Mouse (Mus musculus): Measurements from ENCODE around the gene Plpp3. TPM values are rescaled to one million over a fixed set of nuclear protein-coding genes. Genes with fewer than 3 reads are reported as not detected.
"Not testable (repeated sequence)": the region's sequence is repeated elsewhere in the genome, so short reads cannot be mapped to it uniquely, and the experiment has no call there.

Gene Plpp3
- polyA plus RNA-seq, 1 experiment from 2014 or later, result 70.9 TPM

DNA sequence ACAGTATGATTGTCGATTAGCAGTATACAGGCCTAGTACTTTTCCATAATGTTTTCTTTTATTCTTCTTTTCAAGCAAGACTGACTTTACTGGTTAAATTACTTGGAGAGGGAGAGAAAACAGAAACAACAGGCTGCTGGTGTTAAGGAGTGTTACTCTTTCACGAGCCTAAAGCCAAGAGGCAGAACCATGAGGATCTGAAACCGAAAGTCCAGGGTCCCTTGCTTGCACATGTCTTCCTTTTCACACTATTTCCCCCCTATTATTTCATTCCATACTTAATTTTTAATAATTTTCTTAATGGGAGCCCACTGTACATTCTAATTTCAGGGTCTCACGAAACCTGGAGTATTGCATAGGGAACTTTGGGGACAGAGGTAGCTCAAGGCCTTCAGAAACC lies 97.2 kb downstream of the Plpp3 start:
- Histone ChIP-seq H3K9ac (no peak overlapping the region), H3K4me1 (replicated peaks) (no peaks in the 10 kb centered on the region), H3K27me3 (no peaks in the 10 kb centered on the region), H3K4me3 (no peak overlapping the region), H3K27ac (replicated peaks) (no peak overlapping the region), H3K9me3 (no peaks in the 10 kb centered on the region), H3K4me2 (no peak overlapping the region), H3K36me3 (no peaks in the 10 kb centered on the region)
- 93% methylated on average over 4 of the region's 4 CpGs for WGBS
- no peak for ATAC-seq (ENCODE audit: low read depth)

DNA sequence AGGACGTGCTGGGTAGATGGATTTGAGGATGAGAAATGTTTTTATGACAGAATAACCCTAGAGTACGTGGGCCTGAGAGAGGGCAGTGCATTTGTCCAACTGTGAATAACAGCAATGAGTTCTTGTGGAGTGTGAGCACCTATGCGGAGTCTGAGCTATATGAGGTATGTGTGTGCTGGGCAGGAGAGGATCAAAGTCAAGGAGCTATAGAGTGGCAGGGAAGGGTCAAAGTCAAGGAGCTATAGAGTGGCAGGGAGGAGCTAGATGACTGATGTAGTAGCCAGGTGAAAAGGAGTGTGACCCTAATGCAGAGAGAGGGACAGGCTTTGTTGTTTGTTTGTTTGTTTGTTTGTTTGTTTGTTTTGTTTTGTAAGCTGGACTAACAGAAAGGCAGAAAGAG lies 98.0 kb downstream of the Plpp3 start:
- H3K36me3 ChIP-seq, result no peaks in the 10 kb centered on the region
- 89% methylated on average over 3 of the region's 3 CpGs for WGBS

DNA sequence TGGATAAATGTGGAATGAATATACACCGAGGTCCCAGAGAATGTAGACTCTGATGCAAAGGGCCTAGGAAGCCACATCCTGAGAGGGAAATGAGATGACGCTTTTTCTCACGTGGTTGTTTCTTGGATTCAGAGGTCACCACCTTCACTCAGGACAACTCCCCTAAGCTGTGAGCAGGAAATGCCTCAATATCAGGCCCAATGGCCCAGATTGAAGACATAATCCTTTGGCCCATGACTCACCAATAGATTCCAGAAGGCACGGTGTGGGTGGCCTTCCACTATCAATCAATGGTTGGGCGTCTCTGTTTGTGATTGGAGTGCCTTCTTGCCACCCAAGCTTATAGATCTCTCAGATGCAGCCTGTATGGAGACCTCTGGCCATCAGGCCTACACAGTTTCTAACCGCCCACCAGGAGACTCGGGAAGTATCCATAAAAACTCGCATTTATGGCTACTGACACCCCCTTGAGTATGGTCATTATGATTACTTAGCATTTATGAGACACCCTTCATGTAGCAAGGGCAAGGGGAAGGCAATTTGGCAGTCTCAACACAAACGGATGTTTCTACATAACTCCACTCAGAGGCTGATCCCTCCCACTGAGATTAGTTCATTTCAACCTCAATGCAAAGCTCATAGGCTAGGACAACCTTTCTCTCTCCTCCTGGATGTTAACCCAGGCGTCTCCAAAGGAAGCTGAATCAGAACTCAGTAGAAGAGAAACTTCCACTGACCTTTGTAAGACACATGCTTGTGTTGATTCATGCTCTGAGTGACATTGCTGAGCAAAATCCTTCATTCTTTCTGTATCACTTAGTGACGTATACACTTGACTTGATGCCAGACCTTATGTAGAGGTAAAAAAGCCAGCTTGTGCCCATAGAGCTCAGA lies 100.8 kb downstream of the Plpp3 start:
- Histone ChIP-seq H3K9ac (no peak overlapping the region), H3K4me3 (no peak overlapping the region), H3K4me2 (no peak overlapping the region), H3K27ac (replicated peaks) (no peak overlapping the region), H3K4me1 (replicated peaks) (no peaks in the 10 kb centered on the region), H3K36me3 (no peaks in the 10 kb centered on the region), H3K9me3 (no peaks in the 10 kb centered on the region), H3K27me3 (no peaks in the 10 kb centered on the region)
- ATAC-seq (ENCODE audit: low read depth), result no peak
- WGBS, result 78% methylated on average over 11 of the region's 11 CpGs

More for the DNA sequence above, 98.0 kb downstream of the Plpp3 start:
- H3K4me3 ChIP-seq, result no peak overlapping the region
- H3K4me1 ChIP-seq (replicated peaks), result no peaks in the 10 kb centered on the region
- no peak overlapping the region for H3K4me2 ChIP-seq
- no peak overlapping the region for H3K27ac ChIP-seq (replicated peaks)
- no peak for ATAC-seq (ENCODE audit: low read depth)
- no peak overlapping the region for H3K9ac ChIP-seq
- no peaks in the 10 kb centered on the region for H3K9me3 ChIP-seq
- H3K27me3 ChIP-seq, result no peaks in the 10 kb centered on the region

DNA sequence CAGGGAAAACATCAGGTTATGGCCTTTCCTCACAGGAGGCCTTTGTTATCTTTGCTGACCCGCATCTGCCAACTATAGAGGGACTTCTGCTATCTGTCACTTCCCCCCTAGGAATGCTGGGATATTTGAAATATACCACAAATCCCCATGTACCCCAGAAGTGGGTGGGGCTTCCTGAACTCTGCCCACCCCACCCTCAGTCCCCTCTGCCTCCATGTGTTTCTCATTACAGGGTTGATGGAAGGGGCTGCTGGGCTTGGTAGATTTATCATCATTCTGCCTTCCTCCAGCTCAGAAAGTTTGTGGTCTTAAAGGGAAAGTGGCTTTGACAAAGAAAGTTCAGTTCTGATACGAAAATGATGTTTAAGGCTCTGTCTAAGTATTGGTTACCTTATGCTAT lies 103.2 kb downstream of the Plpp3 start:
- H3K9ac ChIP-seq, result no peak overlapping the region
- H3K36me3 ChIP-seq, result no peaks in the 10 kb centered on the region
- no peaks in the 10 kb centered on the region for H3K9me3 ChIP-seq
- H3K4me1 ChIP-seq (replicated peaks), result no peaks in the 10 kb centered on the region
- H3K4me2 ChIP-seq, result no peak overlapping the region
- 68% methylated on average over 2 of the region's 2 CpGs for WGBS
- H3K4me3 ChIP-seq, result no peak overlapping the region
- no peak overlapping the region for H3K27ac ChIP-seq (replicated peaks)
- ATAC-seq (ENCODE audit: low read depth), result no peak
- no peaks in the 10 kb centered on the region for H3K27me3 ChIP-seq

DNA sequence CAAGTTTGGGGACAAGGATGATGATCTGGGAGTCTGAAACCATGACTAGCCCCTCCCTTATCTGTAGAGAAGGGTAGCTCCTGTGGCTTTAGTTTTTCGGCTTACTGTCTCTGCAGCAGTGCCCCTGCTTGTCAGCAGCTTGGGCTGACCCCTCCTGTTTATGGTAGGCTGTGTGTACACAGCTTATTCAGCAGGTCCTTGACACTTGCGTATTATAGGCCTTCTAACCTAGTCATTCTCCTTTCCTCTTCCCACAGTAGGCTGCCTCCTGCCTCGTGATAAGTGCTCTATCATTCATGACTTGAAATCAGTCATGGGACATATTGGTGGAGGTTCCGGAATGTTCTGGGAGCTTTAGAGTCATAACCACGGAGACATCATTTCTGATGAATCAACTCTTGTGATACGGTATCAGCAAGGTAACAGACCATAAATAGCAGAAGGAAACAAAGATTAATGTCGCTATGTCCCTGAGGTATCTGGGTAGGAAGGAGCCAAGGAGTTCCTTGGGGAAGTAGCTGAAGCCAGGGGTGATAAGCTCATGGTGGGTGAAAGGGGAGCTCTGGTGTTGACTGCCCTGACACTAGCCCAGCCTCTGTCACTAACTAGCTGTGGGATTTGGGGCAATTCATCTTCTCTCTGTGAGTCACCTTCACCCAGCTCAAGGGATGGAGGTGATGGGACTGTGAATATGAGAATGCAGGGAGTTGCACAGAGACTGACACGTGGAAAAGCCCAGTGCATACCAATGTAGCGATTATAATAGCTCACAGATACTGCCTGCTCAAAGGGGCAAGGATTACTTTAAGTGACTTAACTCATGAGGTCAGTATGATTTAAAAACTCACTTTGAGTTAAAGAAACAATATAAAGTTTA lies 104.0 kb downstream of the Plpp3 start:
- no peaks in the 10 kb centered on the region for H3K9me3 ChIP-seq
- 80% methylated on average over 9 of the region's 9 CpGs for WGBS
- H3K27me3 ChIP-seq, result no peaks in the 10 kb centered on the region
- no peak overlapping the region for H3K4me2 ChIP-seq
- no peaks in the 10 kb centered on the region for H3K36me3 ChIP-seq
- H3K27ac ChIP-seq (replicated peaks), result no peak overlapping the region
- no peak overlapping the region for H3K4me3 ChIP-seq
- no peaks in the 10 kb centered on the region for H3K4me1 ChIP-seq (replicated peaks)
- no peak overlapping the region for H3K9ac ChIP-seq
- no peak for ATAC-seq (ENCODE audit: low read depth)

DNA sequence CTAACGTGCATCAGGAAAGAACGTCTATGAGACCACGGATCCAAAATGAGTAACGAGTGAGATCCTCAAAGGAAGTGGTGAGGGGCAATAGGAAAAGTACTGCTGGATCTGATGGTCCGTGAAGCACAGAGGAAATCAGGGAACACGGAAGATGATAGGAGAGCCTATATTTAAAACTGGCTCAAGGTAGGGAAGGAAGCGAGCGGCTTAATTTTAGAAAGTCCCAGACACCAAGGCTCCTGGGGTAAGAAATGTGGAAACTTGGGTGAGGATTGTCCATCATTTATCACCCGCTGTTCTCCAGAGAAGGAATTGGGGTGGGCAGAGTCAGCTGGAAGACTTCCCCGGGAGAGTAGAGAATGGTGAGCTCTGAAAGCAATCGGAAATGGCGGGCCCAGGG lies 105.2 kb downstream of the Plpp3 start:
- Histone ChIP-seq H3K4me2 (no peak overlapping the region), H3K9me3 (no peaks in the 10 kb centered on the region; the same call in 1 of the 2 replicates), H3K9ac (no peak overlapping the region), H3K27ac (replicated peaks) (no peak overlapping the region), H3K4me3 (no peak overlapping the region), H3K27me3 (no peaks in the 10 kb centered on the region), H3K36me3 (no peaks in the 10 kb centered on the region), H3K4me1 (replicated peaks) (no peaks in the 10 kb centered on the region)
- no peak for ATAC-seq (ENCODE audit: low read depth)
- WGBS, result 86% methylated on average over 12 of the region's 12 CpGs

DNA sequence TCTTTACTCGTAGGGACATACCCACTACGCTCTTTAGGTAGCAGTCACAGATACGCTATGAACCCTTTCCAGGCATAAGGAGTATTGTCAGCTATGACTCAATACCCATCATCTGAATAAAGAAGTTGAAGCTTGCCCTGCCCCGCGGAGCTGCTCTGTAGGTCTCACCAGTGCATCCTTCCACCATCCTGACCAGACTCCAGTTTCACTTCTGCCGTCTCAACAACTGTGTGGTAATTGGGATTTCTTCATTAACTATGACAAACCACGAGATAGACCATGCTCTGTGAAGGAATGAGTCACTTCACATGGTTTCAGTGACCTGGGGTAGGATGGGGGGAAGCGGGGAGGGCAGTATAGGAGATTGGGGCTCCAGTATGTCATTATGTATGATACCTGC lies 106.5 kb downstream of the Plpp3 start:
- no peak overlapping the region for H3K9ac ChIP-seq
- H3K4me1 ChIP-seq (replicated peaks), result no peaks in the 10 kb centered on the region
- H3K36me3 ChIP-seq, result no peaks in the 10 kb centered on the region
- no peak overlapping the region for H3K27ac ChIP-seq (replicated peaks)
- no peak overlapping the region for H3K4me2 ChIP-seq
- no peaks in the 10 kb centered on the region; the same call in 1 of the 2 replicates for H3K9me3 ChIP-seq
- 90% methylated on average over 8 of the region's 8 CpGs for WGBS
- no peak for ATAC-seq (ENCODE audit: low read depth)
- H3K4me3 ChIP-seq, result no peak overlapping the region
- H3K27me3 ChIP-seq, result no peaks in the 10 kb centered on the region

DNA sequence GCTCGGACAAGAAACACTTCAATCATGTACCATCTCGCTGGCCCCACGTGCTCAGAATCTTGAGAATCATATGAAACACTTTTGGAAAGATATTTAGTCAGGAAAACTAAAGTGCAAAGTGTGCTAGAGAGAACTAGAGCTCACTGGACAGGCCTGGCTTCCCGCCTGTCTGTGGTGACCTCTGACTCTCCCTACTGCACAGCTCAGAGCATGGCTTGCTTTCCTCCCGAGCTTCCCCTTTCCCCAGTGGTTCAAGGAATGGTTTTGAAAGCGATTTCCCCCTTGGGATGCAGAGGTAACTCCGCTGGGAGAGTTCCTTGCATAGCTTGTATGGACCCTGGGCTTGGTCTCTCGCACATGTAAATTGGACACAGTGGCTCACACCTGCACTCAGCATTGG lies 107.9 kb downstream of the Plpp3 start:
- no peaks in the 10 kb centered on the region for H3K36me3 ChIP-seq
- H3K27ac ChIP-seq (replicated peaks), result no peak overlapping the region
- no peaks in the 10 kb centered on the region for H3K27me3 ChIP-seq
- H3K4me1 ChIP-seq (replicated peaks), result no peaks in the 10 kb centered on the region
- 82% methylated on average over 8 of the region's 8 CpGs for WGBS
- no peak overlapping the region for H3K9ac ChIP-seq
- no peak overlapping the region for H3K4me3 ChIP-seq
- H3K4me2 ChIP-seq, result no peak overlapping the region
- no peaks in the 10 kb centered on the region; the same call in 1 of the 2 replicates for H3K9me3 ChIP-seq
- no peak for ATAC-seq (ENCODE audit: low read depth)

DNA sequence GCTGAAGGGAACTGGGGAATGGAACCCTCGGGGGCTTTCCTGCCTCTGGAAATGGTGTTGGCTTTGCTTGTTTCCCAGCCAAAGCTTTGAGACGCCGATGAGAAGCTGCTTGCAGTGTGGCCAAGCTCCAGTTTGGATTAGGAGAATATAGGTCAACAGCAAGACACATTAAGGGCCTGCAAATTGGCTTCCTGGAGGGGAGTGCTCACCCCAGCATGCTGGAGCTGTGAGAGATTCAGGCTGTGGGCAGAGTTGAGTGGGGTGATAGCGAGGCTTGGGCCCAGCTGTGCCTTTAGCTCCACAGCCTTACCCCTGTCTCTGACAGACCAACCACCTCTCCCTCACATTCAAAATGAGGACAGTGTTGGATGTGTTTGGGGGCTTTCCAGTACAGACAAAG lies 108.5 kb downstream of the Plpp3 start:
- 81% methylated on average over 4 of the region's 4 CpGs for WGBS
- Histone ChIP-seq H3K27me3 (no peaks in the 10 kb centered on the region), H3K9ac (no peak overlapping the region), H3K4me3 (no peak overlapping the region), H3K9me3 (no peaks in the 10 kb centered on the region; the same call in 1 of the 2 replicates), H3K27ac (replicated peaks) (no peak overlapping the region), H3K36me3 (no peaks in the 10 kb centered on the region), H3K4me1 (replicated peaks) (no peaks in the 10 kb centered on the region), H3K4me2 (no peak overlapping the region)
- no peak for ATAC-seq (ENCODE audit: low read depth)

DNA sequence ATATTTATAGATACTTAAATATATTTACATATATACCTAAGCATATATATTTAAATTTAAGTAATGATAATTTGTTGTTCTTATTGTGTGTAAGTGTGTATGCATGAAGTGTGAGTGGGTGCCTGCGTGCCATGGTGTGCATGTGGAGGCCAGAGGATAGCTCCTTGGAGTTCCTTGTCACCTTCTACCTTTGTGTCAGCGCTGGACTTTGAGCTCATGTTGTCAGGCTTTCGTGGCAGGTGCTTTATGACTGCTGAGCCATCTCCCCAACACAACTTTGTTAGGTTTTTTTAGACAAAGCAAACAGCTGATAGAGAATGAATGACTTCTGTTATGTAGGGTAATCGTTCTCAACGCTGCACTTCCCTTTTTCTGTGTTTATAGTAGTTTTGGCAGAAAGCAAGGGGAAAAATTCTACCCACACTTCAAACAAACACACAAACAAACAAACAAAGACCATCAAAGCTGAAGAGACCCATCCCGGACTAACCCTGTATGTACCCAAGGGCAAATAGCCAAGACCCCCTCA lies 111.1 kb downstream of the Plpp3 start:
- no peak overlapping the region for H3K9ac ChIP-seq
- 80% methylated on average over 6 of the region's 6 CpGs for WGBS
- H3K36me3 ChIP-seq, result no peaks in the 10 kb centered on the region
- ATAC-seq (ENCODE audit: low read depth), result no peak
- H3K4me3 ChIP-seq, result no peak overlapping the region
- H3K27ac ChIP-seq (replicated peaks), result no peak overlapping the region
- H3K4me2 ChIP-seq, result no peak overlapping the region
- H3K9me3 ChIP-seq, result no peaks in the 10 kb centered on the region; the same call in 1 of the 2 replicates
- no peaks in the 10 kb centered on the region for H3K27me3 ChIP-seq
- no peaks in the 10 kb centered on the region for H3K4me1 ChIP-seq (replicated peaks)

DNA sequence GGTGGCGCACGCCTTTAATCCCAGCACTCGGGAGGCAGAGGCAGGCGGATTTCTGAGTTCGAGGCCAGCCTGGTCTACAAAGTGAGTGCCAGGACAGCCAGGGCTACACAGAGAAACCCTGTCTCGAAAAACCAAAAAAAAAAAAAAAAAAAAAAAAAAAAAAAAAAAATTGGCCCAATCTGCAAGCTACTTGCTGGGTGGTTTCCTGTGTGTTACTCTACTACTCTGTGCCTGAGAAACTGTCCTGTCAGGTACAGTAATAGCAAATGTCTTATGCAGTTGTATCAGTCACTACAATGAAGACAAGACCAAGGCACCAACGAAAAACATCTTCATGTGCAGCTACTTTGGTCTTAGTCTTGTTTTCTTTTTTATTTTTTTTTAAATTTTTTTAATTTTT lies 112.3 kb downstream of the Plpp3 start:
- not testable (repeated sequence) for H3K4me3 ChIP-seq; ATAC-seq (ENCODE audit: low read depth); H3K27me3 ChIP-seq; H3K4me1 ChIP-seq (replicated peaks); H3K9ac ChIP-seq; H3K9me3 ChIP-seq; H3K36me3 ChIP-seq; H3K27ac ChIP-seq (replicated peaks); H3K4me2 ChIP-seq
- WGBS, result 94% methylated on average over 4 of the region's 7 CpGs

DNA sequence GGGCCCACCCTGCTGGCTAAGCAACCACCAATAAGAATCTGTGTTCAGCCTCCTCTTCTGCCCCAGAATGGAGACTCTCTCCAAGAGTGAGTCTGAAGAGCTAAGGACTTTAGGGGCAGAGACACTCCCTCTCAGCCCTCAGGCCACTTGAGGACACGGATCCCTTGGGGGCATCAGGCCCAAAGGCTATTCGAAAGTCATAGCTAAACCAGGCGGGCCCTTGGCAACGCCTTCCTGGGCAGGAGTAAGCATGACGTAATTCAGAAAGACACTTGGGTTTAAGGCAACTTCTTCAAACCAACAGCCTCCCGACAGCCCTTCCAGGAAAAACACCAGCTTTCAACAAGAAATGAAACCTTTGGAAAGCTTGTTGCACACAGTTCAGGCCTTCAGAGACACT lies 114.0 kb downstream of the Plpp3 start:
- Histone ChIP-seq H3K9ac (no peak overlapping the region), H3K27ac (replicated peaks) (no peak overlapping the region), H3K4me1 (replicated peaks) (peaks cover 10% of the 10 kb centered on the region), H3K4me2 (no peak overlapping the region), H3K36me3 (no peaks in the 10 kb centered on the region), H3K27me3 (no peaks in the 10 kb centered on the region), H3K9me3 (no peaks in the 10 kb centered on the region; the same call in 1 of the 2 replicates), H3K4me3 (no peak overlapping the region)
- ATAC-seq (ENCODE audit: low read depth), result no peak
- WGBS, result 87% methylated on average over 6 of the region's 6 CpGs

Data from neural tube, embryonic 13.5 days (tissue).